Mouse (Mus musculus) intestine, embryonic 15.5 days (tissue): ENCODE measurements at regions not wholly inside any gene's neighbourhood (a gene's known extent, or its start where the extent isn't known, plus 50 kb on each side); places are given as distances from the start of the nearest gene placed in this dataset.

Source experiments
- ATAC-seq: fragments of 200-750 bp; cut with Nextera tagmentation; 2 replicates; pipeline ENCODE4 v1.8.0; 2017; ENCODE audit warnings: moderate TSS enrichment, moderate library complexity
- H3K27ac ChIP-seq: fragments of 300-500 bp; sonication (generic); 2 replicates; pipeline ENCODE4 v1.5.1; 2015; ENCODE audit warnings: mild to moderate bottlenecking, inconsistent platforms
- H3K27me3 ChIP-seq: fragments of 300-500 bp; sonication (generic); replicated peaks from 2 replicates; pipeline ENCODE4 v1.6.1; 2015; ENCODE audit warnings: inconsistent platforms
- H3K36me3 ChIP-seq: fragments of 300-500 bp; sonication (generic); 2 replicates; pipeline ENCODE4 v1.6.1; 2015; ENCODE audit warnings: inconsistent platforms
- H3K4me1 ChIP-seq: fragments of 300-500 bp; sonication (generic); replicated peaks from 2 replicates; pipeline ENCODE4 v1.6.1; 2015; ENCODE audit warnings: inconsistent platforms
- H3K4me2 ChIP-seq: fragments of 300-500 bp; sonication (generic); replicated peaks from 2 replicates; pipeline ENCODE4 v1.6.1; 2015; ENCODE audit warnings: mild to moderate bottlenecking, inconsistent platforms
- H3K4me3 ChIP-seq: fragments of 300-500 bp; sonication (generic); replicated peaks from 2 replicates; pipeline ENCODE4 v1.5.1; 2015; ENCODE audit warnings: inconsistent platforms
- H3K9ac ChIP-seq: fragments of 300-500 bp; sonication (generic); 2 replicates; pipeline ENCODE4 v1.6.1; 2015; ENCODE audit warnings: inconsistent platforms
- H3K9me3 ChIP-seq: fragments of 300-500 bp; sonication (generic); 2 replicates; pipeline ENCODE4 v1.6.1; 2016; ENCODE audit warnings: inconsistent platforms
- WGBS: fragments of 180-500 bp; shearing (Covaris S2); methylation state at CpG from one replicate; pipeline ENCODE4 v1.1.7; 2015; 5-methylcytosine and 5-hydroxymethylcytosine counted together

DNA sequence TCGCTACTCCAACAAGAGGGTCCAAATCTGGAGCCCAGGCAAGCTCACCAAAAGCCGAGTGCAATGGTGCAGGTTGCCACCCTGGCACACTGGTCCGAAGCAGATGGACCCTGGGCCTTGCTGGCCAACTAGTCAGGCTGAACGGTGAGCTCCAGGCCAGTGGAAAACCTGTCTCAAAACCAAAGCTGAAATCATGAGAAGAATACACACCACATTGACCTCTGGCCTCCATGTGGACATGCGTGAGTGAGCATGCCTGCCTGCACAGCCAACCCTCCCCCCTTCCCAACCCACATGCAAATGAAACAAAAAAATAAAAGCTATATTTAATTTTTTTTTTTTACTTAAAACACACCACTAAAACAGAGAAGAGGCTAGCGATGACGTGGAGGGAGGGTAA, 80.8 kb downstream of the Tex35 start:
- Histone ChIP-seq H3K27ac (no peak overlapping the region), H3K36me3 (no peaks in the 10 kb centered on the region), H3K4me1 (no peaks in the 10 kb centered on the region), H3K4me3 (no peak overlapping the region), H3K27me3 (no peaks in the 10 kb centered on the region), H3K9me3 (no peaks in the 10 kb centered on the region), H3K9ac (no peak overlapping the region), H3K4me2 (no peak overlapping the region)
- ATAC-seq: no peak
- 89% methylated on average over 7 of the region's 7 CpGs for WGBS

DNA sequence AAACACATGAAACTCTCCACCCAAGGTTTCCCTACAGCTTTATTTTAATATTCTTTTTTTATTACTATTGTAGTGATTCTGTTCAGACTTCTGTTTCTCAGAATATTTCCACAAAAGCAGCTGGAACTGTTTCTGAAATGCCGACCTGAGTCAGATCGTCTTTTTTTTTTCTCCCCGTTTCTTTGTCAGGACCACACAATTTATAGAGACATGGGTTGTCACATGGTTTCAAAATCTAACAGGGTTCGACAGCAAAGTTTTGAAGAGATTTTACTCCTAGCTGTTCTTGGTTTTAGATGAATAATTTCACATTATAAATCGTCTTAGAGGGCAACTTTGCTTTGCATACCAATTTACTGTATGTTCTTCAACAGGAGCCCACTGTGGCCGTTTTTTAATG, 84.0 kb upstream of the Ralgps2 start:
- Histone ChIP-seq H3K4me3 (no peak overlapping the region), H3K27ac (no peak overlapping the region), H3K27me3 (no peaks in the 10 kb centered on the region), H3K9me3 (no peaks in the 10 kb centered on the region), H3K4me1 (no peaks in the 10 kb centered on the region), H3K36me3 (no peaks in the 10 kb centered on the region), H3K4me2 (no peak overlapping the region), H3K9ac (no peak overlapping the region)
- 69% methylated on average over 6 of the region's 6 CpGs for WGBS
- no peak for ATAC-seq

DNA sequence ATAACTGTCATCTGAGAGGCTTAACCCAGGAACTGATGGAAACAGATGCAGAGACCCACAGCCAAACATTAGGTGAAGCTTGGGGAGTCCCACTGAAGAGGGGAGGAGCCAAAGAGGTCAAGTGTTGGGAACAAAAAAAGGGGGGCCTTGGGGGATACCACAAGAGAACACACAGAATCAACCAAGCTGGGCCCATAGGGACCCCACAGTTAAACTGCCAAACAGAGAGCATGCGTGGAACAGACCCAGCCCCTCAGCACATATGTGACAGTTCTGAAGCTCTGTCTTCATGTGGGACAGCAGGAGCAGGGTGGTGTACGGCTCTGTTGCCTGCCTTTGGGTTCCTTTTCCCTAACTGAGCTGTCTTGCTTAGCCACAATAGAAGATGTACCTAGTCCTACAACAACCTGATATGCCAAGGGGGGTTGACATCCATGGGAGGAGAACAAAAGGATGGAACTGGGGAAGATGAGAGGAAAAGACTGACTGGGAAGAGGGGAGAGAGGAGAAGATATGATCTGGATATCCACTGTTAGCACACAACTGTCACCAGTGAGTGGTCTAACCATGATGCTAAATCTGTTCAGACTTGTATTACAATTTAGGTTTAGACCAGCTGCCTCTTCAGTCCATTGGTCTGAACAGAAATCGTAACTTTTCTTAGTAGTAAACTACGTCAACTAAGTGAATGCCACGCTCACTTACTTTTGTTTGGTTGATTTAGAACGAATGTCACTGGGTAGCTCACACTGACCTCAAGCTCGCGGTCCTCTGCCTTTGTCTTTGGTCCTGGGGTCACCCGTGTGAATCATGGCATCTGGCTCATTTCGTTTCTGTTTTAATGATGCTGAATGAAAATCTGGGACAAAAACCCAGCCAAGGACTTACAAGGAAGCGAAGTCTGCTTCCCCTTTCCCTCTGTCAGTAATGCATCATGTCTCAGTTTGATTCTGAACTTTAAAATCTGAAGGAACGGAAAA, 83.3 kb upstream of the Ralgps2 start:
- Histone ChIP-seq H3K27ac (no peak overlapping the region), H3K36me3 (no peaks in the 10 kb centered on the region), H3K9me3 (no peaks in the 10 kb centered on the region), H3K9ac (no peak overlapping the region), H3K4me2 (no peak overlapping the region), H3K4me1 (no peaks in the 10 kb centered on the region), H3K4me3 (no peak overlapping the region), H3K27me3 (no peaks in the 10 kb centered on the region)
- 75% methylated on average over 12 of the region's 12 CpGs for WGBS
- ATAC-seq: no peak

DNA sequence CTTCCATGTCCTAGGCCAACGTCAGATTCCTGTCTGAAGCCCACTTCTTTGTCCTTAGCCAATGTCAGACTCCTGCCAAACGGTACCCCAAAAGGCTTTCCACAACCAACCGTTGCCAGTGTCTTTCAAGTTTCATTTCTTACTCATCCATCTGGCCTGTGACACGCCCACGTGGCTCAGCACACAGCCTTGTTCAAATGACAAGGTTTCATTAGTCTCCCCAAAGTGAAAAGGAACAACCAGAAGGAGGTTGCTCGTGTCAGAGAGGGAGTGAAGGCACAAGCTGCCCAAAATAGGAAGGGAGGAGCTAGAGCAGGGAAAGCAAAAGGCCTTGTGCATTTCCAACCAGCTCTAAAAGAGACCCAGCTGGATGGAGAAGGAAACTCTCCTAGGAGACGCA, 80.5 kb upstream of the Ralgps2 start:
- Histone ChIP-seq H3K36me3 (no peaks in the 10 kb centered on the region), H3K4me1 (no peaks in the 10 kb centered on the region), H3K27ac (no peak overlapping the region), H3K9ac (no peak overlapping the region), H3K9me3 (no peaks in the 10 kb centered on the region), H3K4me2 (no peak overlapping the region), H3K27me3 (no peaks in the 10 kb centered on the region), H3K4me3 (no peak overlapping the region)
- no peak for ATAC-seq
- 67% methylated on average over 7 of the region's 7 CpGs for WGBS

DNA sequence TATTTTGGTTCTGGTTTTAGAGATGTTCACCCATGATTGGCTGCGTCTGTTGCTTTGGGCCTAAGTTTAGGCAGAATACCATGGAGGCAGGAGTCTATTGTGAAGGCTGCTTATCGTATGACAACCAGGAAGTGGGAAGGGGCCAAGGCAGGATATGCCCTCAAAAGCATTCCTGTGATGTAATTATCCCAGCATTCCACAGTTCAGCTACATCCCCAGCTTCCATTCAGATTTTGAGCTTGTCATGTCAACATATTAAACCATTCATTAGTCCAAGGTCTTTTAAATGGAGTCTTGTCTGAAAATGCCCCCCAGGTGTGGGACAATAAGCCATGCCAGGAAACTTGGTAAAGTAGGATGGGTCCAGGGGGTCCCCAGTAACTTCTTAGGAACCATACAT, 79.3 kb upstream of the Ralgps2 start:
- no peak overlapping the region for H3K9ac ChIP-seq
- H3K27ac ChIP-seq: no peak overlapping the region
- ATAC-seq: no peak
- 0 out of 2 replicates have a peak, but pooled peaks cover 2% of the 10 kb centered on the region for H3K4me1 ChIP-seq
- 83% methylated on average over 2 of the region's 2 CpGs for WGBS
- no peaks in the 10 kb centered on the region for H3K27me3 ChIP-seq
- no peak overlapping the region for H3K4me2 ChIP-seq
- H3K9me3 ChIP-seq: no peaks in the 10 kb centered on the region
- H3K36me3 ChIP-seq: no peaks in the 10 kb centered on the region
- H3K4me3 ChIP-seq: no peak overlapping the region

DNA sequence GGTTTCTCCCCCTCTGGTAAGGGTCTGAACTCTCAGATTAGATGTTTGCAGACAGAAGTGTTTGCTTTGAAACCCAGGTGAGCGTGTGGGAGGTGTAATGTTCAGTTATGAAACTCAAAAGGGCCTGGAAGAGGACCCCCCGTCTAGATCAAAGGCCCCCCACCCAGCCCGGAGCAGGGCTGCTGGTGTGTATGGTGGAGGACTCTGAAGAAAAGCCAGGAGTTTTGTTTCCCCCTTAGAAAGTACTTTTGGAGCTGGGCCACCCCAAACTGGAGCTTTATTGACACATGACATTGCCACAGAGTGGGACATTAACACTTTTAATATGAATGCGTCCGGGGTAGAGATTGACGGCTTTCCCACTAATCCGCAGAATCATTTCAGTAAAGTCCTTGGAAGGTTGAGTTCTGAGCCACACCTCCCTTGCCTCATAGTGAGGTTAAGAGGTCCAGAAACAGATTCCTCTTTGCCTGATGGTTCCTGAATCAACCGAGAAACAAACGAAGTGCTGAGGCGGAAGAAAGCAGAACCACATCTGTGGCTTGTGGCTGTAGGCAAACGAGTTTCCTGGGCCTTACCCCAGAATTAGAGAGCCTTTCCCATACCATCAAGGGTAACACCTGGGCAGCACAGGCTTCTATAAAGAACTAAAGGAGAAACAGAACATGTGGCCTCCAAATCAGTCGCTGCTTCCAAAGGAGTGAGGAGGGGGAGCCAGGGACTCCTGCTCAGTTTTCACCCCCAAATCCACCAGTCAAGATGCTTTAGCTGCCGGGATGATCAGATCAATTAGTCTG, 78.0 kb upstream of the Ralgps2 start:
- no peak for ATAC-seq
- no peak overlapping the region for H3K27ac ChIP-seq
- 75% methylated on average over 13 of the region's 13 CpGs for whole genome bisulfite sequencing

DNA sequence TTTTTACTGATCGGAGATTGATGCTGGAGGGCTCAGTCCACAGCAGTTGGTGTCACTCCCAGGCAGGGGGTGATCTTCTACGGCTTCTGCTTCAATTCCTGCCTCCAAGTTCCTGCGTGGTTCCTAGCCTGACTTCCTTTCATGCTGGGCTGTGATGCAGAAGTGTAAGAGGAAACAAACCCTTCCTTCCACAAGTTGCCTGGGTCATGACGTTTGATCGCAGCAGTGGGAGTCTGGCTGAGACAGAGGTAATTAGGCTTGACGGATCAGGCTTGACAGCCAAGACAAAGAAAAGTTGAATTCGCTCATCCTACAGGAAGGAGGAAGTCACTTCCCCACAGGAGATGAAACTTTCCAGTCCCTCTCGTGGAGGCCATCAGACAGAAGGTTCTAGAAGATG, 77.2 kb upstream of the Ralgps2 start:
- Histone ChIP-seq H3K36me3 (no peaks in the 10 kb centered on the region), H3K9ac (no peak overlapping the region), H3K9me3 (no peaks in the 10 kb centered on the region), H3K4me1 (0 out of 2 replicates have a peak, but pooled peaks cover 5% of the 10 kb centered on the region), H3K4me2 (no peak overlapping the region), H3K4me3 (no peak overlapping the region), H3K27me3 (no peaks in the 10 kb centered on the region), H3K27ac (no peak overlapping the region)
- ATAC-seq: no peak
- 50% methylated on average over 8 of the region's 8 CpGs for WGBS

More for the DNA sequence above, 78.0 kb upstream of the Ralgps2 start:
- Histone ChIP-seq H3K27me3 (no peaks in the 10 kb centered on the region), H3K4me2 (no peak overlapping the region), H3K4me1 (0 out of 2 replicates have a peak, but pooled peaks cover 5% of the 10 kb centered on the region), H3K9ac (no peak overlapping the region), H3K9me3 (no peaks in the 10 kb centered on the region), H3K4me3 (no peak overlapping the region), H3K36me3 (no peaks in the 10 kb centered on the region)

DNA sequence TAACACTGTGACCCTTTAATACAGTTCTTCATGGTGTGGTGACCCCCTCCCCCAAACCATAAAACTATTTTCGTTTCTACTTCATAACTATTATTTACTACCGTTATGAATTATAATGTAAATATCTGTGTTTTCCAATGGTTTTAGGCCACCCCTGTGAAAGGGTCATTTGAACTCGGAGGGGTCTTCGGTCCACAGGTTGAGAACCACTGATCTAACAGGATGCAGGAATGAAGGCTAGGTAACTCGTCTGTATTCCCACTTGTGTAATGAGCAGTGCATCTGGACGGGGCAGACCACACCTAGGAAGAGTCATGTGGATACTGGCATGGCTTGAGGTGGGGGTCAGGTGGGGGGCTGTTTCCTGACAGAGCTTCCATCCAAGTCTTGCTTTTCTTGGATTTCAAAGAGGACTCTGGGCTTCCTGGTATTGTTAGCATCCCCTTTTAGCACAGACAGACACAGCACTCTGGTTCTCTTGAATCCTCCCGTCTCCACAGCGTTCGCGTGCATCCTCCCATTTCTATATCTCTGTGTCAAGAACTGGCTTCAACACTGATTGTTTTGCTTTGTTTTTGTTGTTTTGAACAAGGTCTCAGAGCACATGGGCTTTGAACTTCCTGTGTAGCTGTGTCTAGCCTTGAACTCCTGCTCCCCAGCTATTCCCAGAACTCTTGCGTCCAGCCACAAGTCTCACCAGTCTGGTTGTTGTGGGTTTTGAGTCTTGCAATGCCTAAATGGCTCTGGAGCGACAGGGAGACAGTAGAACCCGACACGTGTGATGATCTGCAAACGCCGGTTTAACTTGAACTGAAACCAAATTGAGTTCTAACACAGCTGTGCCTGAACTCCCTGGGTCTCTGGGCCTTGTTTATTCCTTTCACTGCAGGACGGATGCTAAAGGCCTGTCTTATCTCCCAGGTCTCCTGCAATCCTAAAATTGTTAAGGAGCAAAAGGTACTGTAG, 75.4 kb upstream of the Ralgps2 start:
- H3K27ac ChIP-seq: no peak overlapping the region
- ATAC-seq: no peak

DNA sequence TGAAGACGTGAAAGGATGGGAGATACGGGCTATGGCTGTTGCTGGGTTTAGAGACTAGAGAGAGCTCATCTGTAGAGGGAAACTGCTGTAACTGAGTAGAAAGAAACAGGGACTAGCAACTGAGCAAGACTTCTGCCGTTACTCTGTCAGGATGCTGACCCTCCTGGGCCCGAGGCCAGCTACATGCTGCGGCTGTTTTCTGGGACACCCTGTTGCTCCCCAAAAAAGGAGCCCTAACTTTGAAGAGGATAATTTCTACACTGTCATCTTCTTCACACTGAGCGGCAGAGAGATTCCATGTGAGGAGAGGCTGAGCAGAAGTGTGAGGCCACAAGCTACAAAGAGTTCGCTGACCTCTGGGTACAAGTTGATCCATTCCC, 74.2 kb upstream of the Ralgps2 start:
- H3K27me3 ChIP-seq: no peaks in the 10 kb centered on the region
- H3K4me2 ChIP-seq: no peak overlapping the region
- no peak overlapping the region for H3K27ac ChIP-seq
- no peaks in the 10 kb centered on the region for H3K9me3 ChIP-seq
- WGBS: 76% methylated on average over 7 of the region's 7 CpGs
- no peak overlapping the region for H3K4me3 ChIP-seq
- no peak for ATAC-seq
- H3K4me1 ChIP-seq: peaks cover 5% of the 10 kb centered on the region; the same call in 1 of the 2 replicates
- H3K9ac ChIP-seq: no peak overlapping the region
- H3K36me3 ChIP-seq: no peaks in the 10 kb centered on the region

More for the DNA sequence above, 75.4 kb upstream of the Ralgps2 start:
- no peaks in the 10 kb centered on the region for H3K9me3 ChIP-seq
- no peak overlapping the region for H3K4me2 ChIP-seq
- no peak overlapping the region for H3K9ac ChIP-seq
- no peaks in the 10 kb centered on the region for H3K27me3 ChIP-seq
- H3K36me3 ChIP-seq: no peaks in the 10 kb centered on the region
- H3K4me3 ChIP-seq: no peak overlapping the region
- 73% methylated on average over 17 of the region's 17 CpGs for WGBS
- H3K4me1 ChIP-seq: 0 out of 2 replicates have a peak, but pooled peaks cover 5% of the 10 kb centered on the region

DNA sequence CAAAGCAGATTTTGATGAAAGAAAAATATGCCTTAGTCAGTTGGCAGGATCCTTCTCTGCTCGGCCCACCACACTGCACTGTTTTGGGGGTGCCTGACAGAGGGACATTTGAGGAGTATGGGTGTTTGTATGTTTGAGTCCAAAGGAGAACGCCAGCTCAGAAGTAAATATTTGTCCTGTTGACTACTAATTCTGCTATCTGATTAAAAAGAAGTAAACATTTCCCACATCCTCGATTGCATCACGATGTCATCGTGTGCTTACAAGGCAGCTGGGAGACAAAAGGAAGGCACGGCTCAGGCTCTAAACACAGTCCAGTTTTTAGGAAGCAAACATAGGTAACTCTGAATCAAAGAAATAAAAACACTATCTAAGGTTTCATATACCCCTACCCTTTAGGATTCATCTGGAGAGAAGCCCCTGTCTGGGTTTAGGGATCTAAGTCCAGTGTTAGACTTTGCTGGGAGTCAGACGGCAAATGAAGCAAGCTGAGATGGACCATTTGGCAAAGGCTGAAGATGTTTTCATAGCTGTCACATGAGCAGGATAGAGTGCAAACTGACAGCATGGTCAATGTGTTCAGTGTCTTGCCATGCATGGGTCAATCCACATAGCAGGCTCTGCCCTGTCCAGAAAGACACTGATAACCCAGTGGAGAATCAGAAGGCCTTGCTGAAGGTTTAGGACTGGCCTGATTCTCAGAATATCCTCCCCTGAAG, 73.7 kb upstream of the Ralgps2 start:
- WGBS: 52% methylated on average over 7 of the region's 7 CpGs
- H3K27me3 ChIP-seq: no peaks in the 10 kb centered on the region
- no peak for ATAC-seq
- H3K9me3 ChIP-seq: no peaks in the 10 kb centered on the region
- no peak overlapping the region for H3K27ac ChIP-seq
- H3K4me1 ChIP-seq: peaks cover 8% of the 10 kb centered on the region; the same call in 1 of the 2 replicates
- H3K9ac ChIP-seq: no peak overlapping the region
- no peak overlapping the region for H3K4me2 ChIP-seq
- no peak overlapping the region for H3K4me3 ChIP-seq
- H3K36me3 ChIP-seq: no peaks in the 10 kb centered on the region

DNA sequence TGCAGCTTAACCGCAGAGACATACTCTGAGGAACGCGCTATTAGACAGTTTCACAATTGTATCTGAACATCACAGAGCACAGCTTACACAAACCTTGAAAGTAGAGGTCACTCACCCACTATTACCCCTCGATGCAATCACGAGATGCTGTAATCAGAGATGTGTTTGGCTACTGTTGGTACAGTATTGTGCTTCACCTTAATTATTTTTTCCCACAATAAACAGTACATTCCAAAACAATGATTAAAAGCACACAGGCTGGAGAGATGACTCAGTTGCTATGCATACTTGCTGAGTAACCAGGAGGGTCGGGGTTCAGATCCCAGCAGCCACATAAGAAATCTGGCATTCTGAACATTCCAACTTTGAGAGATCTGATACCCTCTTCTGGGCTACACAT, 71.8 kb upstream of the Ralgps2 start:
- ATAC-seq: no peak
- no peaks in the 10 kb centered on the region for H3K9me3 ChIP-seq
- no peak overlapping the region for H3K9ac ChIP-seq
- no peaks in the 10 kb centered on the region for H3K36me3 ChIP-seq
- no peak overlapping the region for H3K27ac ChIP-seq
- WGBS: 88% methylated on average over 6 of the region's 6 CpGs
- no peak overlapping the region for H3K4me2 ChIP-seq
- peaks cover 9% of the 10 kb centered on the region; the same call in 1 of the 2 replicates for H3K4me1 ChIP-seq
- H3K27me3 ChIP-seq: no peaks in the 10 kb centered on the region
- no peak overlapping the region for H3K4me3 ChIP-seq
